ENCODE assay signal across 14 mouse cellular contexts in the genomic region with DNA sequence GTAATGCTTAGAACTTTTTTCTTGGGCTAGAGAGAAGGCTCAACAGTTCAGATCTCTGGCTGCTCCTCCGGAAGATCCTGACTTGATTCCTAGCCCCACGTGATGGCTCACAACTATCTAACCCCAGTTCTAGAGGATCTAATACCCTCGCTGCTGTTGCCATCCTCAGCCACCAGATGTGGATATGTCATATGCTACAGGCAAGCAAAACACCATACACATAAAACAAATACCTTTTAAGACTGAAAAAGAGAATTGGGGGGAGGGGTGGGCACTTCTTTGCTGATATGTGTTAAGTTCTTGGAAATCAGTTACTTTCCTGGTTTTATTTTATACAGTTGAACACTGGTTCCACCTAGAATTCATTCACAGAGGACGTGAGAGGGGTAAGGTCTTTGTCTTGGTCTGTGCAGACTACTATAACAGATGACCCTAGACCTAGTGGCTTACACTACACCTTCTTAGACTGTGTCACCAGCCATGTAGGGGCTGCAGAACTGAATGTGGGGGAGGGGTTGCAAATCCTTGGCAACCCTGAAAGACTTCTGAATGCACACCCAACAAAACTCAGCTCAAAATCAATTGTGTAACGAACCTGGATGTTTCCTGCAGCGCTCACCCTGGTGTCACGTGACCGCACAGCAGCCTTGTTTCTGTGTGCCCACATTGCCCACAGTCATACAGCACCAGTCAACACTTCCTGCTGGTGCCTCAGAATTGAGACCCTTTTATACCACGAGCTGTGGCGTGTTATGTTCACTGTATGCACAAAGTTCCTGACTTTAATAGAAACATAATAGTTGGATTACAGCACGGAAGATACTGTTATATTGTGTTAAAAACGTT. TPM values are rescaled to one million over a fixed set of nuclear protein-coding genes. Genes with fewer than 3 reads are reported as not detected.
DNase-seq lines count a peak whose midpoint lies in the region; ATAC-seq and TF ChIP-seq lines count a peak whose summit lies in the region.
"Had no signal": no experiment of that assay in that cellular context is flagged by ENCODE, and none has a peak within 500 bp of the region (broad histone marks: within the 10 kb centered on the region; RNA-seq: fewer than 3 reads in every experiment).

No protein-coding gene starts in this region.

- no peak overlapping the region for H3K27ac ChIP-seq in liver, postnatal 0 days (ENCODE audit: low read depth)
- peak overlapping the region; percentile 97 for H3K27ac ChIP-seq in thymus, adult 2 months (ENCODE audit: control insufficient read depth, insufficient read depth, low read length)
- H3K27ac ChIP-seq: embryonic facial prominence, embryonic 13.5 days; heart, embryonic 13.5 days had no signal

- DNase-seq in left cerebral cortex, postnatal 4 days = peak; percentile 21
- no peak for DNase-seq in left cerebral cortex, adult 8-10 months (ENCODE audit: low spot score in 2 of 2)
- peak; percentile 76 to 81 for DNase-seq in CD8-positive naive resting alpha-beta T cell, adult 2 months (ENCODE audit: low read depth in 2 of 2, low spot score in 2 of 2)
- peak; percentile 40 for DNase-seq in liver, postnatal 0 days
- peak; percentile 87 for DNase-seq in thymus, adult 2 months
- no peak for DNase-seq in heart, postnatal 25 days (ENCODE audit: low spot score)
- no peak for DNase-seq in gastrocnemius, postnatal 14 days
- no peak for DNase-seq in adrenal gland, adult 8-10 months
- DNase-seq: kidney, adult 11 months had no signal

- WGBS in liver, postnatal 0 days (ENCODE audit: insufficient replicate concordance) = 46% methylated on average over 12 of the region's 12 CpGs
- 13% methylated on average over 12 of the region's 12 CpGs for WGBS in thymus, adult 2 months

- TF ChIP-seq CTCF in liver, postnatal 0 days (IDR thresholded peaks at IDR 0.05; ENCODE audit: low read depth) = no peak
- TF ChIP-seq CTCF in thymus, adult 2 months (IDR thresholded peaks at IDR 0.05; ENCODE audit: borderline replicate concordance, control insufficient read depth, extremely low read depth, insufficient read depth, low read length, poor library complexity) = 0 out of 2 replicates have a peak, but pooled peaks have one; percentile 30

- no peak overlapping the region for H3K4me3 ChIP-seq in liver, postnatal 0 days (ENCODE audit: low read depth, low read length)
- H3K4me3 ChIP-seq in thymus, adult 2 months (ENCODE audit: control insufficient read depth, insufficient read depth, low read length) = no peak overlapping the region
- H3K4me3 ChIP-seq: embryonic facial prominence, embryonic 13.5 days; heart, embryonic 13.5 days had no signal

- TF ChIP-seq EP300 in liver, postnatal 0 days (IDR thresholded peaks at IDR 0.05; ENCODE audit: low read depth) = no peak

- no peaks in the 10 kb centered on the region for H3K27me3 ChIP-seq in liver, postnatal 0 days (ENCODE audit: insufficient read depth, low read length)
- no peaks in the 10 kb centered on the region for H3K27me3 ChIP-seq in thymus, adult 2 months (ENCODE audit: control insufficient read depth, insufficient read depth, low read length)
- H3K27me3 ChIP-seq: embryonic facial prominence, embryonic 13.5 days had no signal

- H3K9ac ChIP-seq in liver, postnatal 0 days (replicated peaks) = no peak overlapping the region
- H3K9ac ChIP-seq: embryonic facial prominence, embryonic 13.5 days; heart, embryonic 13.5 days had no signal

- H3K4me1 ChIP-seq in liver, postnatal 0 days (ENCODE audit: insufficient read depth) = no peaks in the 10 kb centered on the region
- peaks cover 51% of the 10 kb centered on the region for H3K4me1 ChIP-seq in thymus, adult 2 months (replicated peaks; ENCODE audit: control insufficient read depth, insufficient read depth, low read length)

- no peaks in the 10 kb centered on the region for H3K9me3 ChIP-seq in liver, postnatal 0 days (ENCODE audit: low read length)
- H3K9me3 ChIP-seq: embryonic facial prominence, embryonic 13.5 days had no signal

- no peak for TF ChIP-seq POLR2A in thymus, adult 2 months (IDR thresholded peaks at IDR 0.05; ENCODE audit: control insufficient read depth, extremely low read depth, insufficient read depth, low read length, poor library complexity)

- H3K4me2 ChIP-seq in liver, postnatal 0 days (ENCODE audit: low read depth, low read length) = no peak overlapping the region
- H3K4me2 ChIP-seq: embryonic facial prominence, embryonic 13.5 days; heart, embryonic 13.5 days had no signal

- ATAC-seq in liver, postnatal 0 days = peak; percentile 49; the same call in 1 of the 2 replicates

- no peaks in the 10 kb centered on the region for H3K36me3 ChIP-seq in liver, postnatal 0 days (replicated peaks; ENCODE audit: insufficient read depth, low read length)
- no peaks in the 10 kb centered on the region for H3K36me3 ChIP-seq in thymus, adult 2 months (ENCODE audit: control insufficient read depth, insufficient read depth, low read length)
- H3K36me3 ChIP-seq: embryonic facial prominence, embryonic 13.5 days; heart, embryonic 13.5 days had no signal

- intact Hi-C loops in left cerebral cortex, postnatal 4 days (cut with DNase I) = no loop called here
- intact Hi-C loops in heart, postnatal 25 days (cut with DNase I) = no loop called here
- intact Hi-C loops in gastrocnemius, postnatal 14 days (cut with DNase I; ENCODE audit: low total_unique reads) = no loop called here

RNA-seq across cellular contexts. Expression of gene Zfp957, which starts 3.9 kb away (rescaled TPM):
- total RNA-seq in left cerebral cortex, postnatal 4 days (2021) = not detected
- total RNA-seq in left cerebral cortex, adult 8-10 months (2022) = not detected
- polyA plus RNA-seq in liver, postnatal 0 days (2015; fragmentation: Nextera tagmentation; extraction: Ambion mirVana) = not detected in 2 replicates
- polyA plus RNA-seq in thymus, adult 2 months (2012; rRNA removed) = not detected in 2 replicates
- not detected for total RNA-seq in heart, postnatal 25 days (2021)
- not detected for total RNA-seq in gastrocnemius, postnatal 14 days (2021)
- under 1 TPM in 1 of 4 experiments, not detected in 3; 0.12 TPM for total RNA-seq in adrenal gland, adult 8-10 months (2022)
- total RNA-seq: layer of hippocampus, adult 8-10 months had no signal
- polyA plus RNA-seq: embryonic facial prominence, embryonic 13.5 days; heart, embryonic 13.5 days; limb, embryonic 11.5 days; neural tube, embryonic 14.5 days had no signal

RNA-seq across cellular contexts. Expression of gene Rgcc, which starts 58.2 kb away (rescaled TPM):
- total RNA-seq in left cerebral cortex, postnatal 4 days (2021) = 10 to 100 TPM; 21.4 to 21.8 TPM
- 10 to 100 TPM; 32.2 to 35.0 (median 33.7) TPM for total RNA-seq in left cerebral cortex, adult 8-10 months (2022)
- 98.4 and 102 TPM in 2 replicates for polyA plus RNA-seq in liver, postnatal 0 days (2015; fragmentation: Nextera tagmentation; extraction: Ambion mirVana)
- 880 and 889 TPM in 2 replicates for polyA plus RNA-seq in thymus, adult 2 months (2012; rRNA removed)
- total RNA-seq in heart, postnatal 25 days (2021) = 10 to 100 TPM; 37.9 to 54.5 TPM
- 10 to 100 TPM; 27.2 to 39.9 TPM for total RNA-seq in gastrocnemius, postnatal 14 days (2021)
- total RNA-seq in adrenal gland, adult 8-10 months (2022) = 100 to 1,000 TPM in 3 of 4 experiments, 10 to 100 TPM in 1; 88.1 to 240 (median 162) TPM

Comparison
In these comparisons a context has a peak if more than half of its experiments do, and no peak if none do; other contexts are left out.
1. DNase-seq: peak in left cerebral cortex, postnatal 4 days (single experiment), CD8-positive naive resting alpha-beta T cell, adult 2 months (2 of 2), liver, postnatal 0 days (single experiment) and thymus, adult 2 months (single experiment); none in left cerebral cortex, adult 8-10 months (0 of 2), heart, postnatal 25 days (single experiment), gastrocnemius, postnatal 14 days (single experiment) and adrenal gland, adult 8-10 months (single experiment).